Mouse (Mus musculus) 3134 (cell line): ENCODE results near the gene Gpsm3.
"Not testable (repeated sequence)": the region's sequence is repeated elsewhere in the genome, so short reads cannot be mapped to it uniquely, and the experiment has no call there.

ENCODE experiments used
- DNase-seq: peaks from one replicate; pipeline ENCODE4 v3.0.0-alpha.2; 2011; ENCODE audit warnings: low spot score; ENCODE audit not compliant: insufficient read length; ENCODE audit errors: extremely low read depth

Gene Gpsm3

GRCm38 (mm10) chr17:34589681-34590101, at the start of gene Gpsm3:
Gene Gpsm3, plus strand, starts transcription at chr17:34589806.
- DNase-seq: no peak

- DNase-seq: not testable (repeated sequence)
Measured at GRCm38 (mm10) chr17:34543567-34543966, 46.0 kb upstream of the Gpsm3 start.

GRCm38 (mm10) chr17:34546797-34547196, 42.8 kb upstream of the Gpsm3 start:
- no peak for DNase-seq

GRCm38 (mm10) chr17:34547601-34548000, 42.0 kb upstream of the Gpsm3 start:
- no peak for DNase-seq

- no peak for DNase-seq
Measured at GRCm38 (mm10) chr17:34549156-34549555, 40.5 kb upstream of the Gpsm3 start.

GRCm38 (mm10) chr17:34549843-34550242, 39.8 kb upstream of the Gpsm3 start:
- DNase-seq: no peak

GRCm38 (mm10) chr17:34555483-34555882, 34.1 kb upstream of the Gpsm3 start:
- no peak for DNase-seq

- DNase-seq: no peak
Measured at GRCm38 (mm10) chr17:34556406-34556805, 33.2 kb upstream of the Gpsm3 start.

- DNase-seq: no peak
Measured at GRCm38 (mm10) chr17:34557411-34557810, 32.2 kb upstream of the Gpsm3 start.

GRCm38 (mm10) chr17:34559116-34559515, 30.5 kb upstream of the Gpsm3 start:
- no peak for DNase-seq

- no peak for DNase-seq
Measured at GRCm38 (mm10) chr17:34559895-34560294, 29.7 kb upstream of the Gpsm3 start.

- DNase-seq: no peak
Measured at GRCm38 (mm10) chr17:34560438-34560837, 29.2 kb upstream of the Gpsm3 start.

- DNase-seq: no peak
Measured at GRCm38 (mm10) chr17:34561200-34561599, 28.4 kb upstream of the Gpsm3 start.

GRCm38 (mm10) chr17:34562595-34562994, 27.0 kb upstream of the Gpsm3 start:
- no peak for DNase-seq

- DNase-seq: no peak
Measured at GRCm38 (mm10) chr17:34563354-34563753, 26.3 kb upstream of the Gpsm3 start.

- DNase-seq: peak; percentile 38
Measured at GRCm38 (mm10) chr17:34564003-34564421, 25.6 kb upstream of the Gpsm3 start, which contains the start of gene Notch4. Gene Notch4, plus strand, starts transcription at chr17:34564268.

GRCm38 (mm10) chr17:34564796-34565195, 24.8 kb upstream of the Gpsm3 start:
- DNase-seq: no peak

- no peak for DNase-seq
Measured at GRCm38 (mm10) chr17:34567311-34567710, 22.3 kb upstream of the Gpsm3 start.

GRCm38 (mm10) chr17:34568421-34568820, 21.2 kb upstream of the Gpsm3 start:
- no peak for DNase-seq

- no peak for DNase-seq
Measured at GRCm38 (mm10) chr17:34569919-34570318, 19.7 kb upstream of the Gpsm3 start.

- DNase-seq: no peak
Measured at GRCm38 (mm10) chr17:34571875-34572274, 17.7 kb upstream of the Gpsm3 start.

- no peak for DNase-seq
Measured at GRCm38 (mm10) chr17:34572361-34572760, 17.2 kb upstream of the Gpsm3 start.

- no peak for DNase-seq
Measured at GRCm38 (mm10) chr17:34576577-34576976, 13.0 kb upstream of the Gpsm3 start.
